In the genomic region with DNA sequence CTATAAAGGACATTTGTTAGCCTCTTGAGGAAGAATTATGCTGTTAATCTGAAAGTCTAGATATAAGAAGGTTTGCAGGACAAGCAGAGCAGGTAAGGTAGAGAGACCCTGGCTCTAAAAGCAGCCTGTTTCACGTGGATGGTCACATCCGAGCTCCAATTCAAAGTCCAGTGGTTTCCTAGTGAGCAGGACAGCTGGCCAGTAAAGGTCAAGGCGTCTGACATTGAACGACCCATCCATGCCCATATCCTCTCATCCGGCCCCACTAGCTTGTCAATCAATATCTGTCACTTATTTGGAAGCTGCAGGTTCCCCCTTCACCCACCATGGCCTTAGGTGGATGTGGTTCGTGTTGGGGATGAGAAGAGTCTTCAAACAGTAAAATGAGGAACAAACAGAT, we compare ENCODE assay signal across 19 mouse cellular contexts.
A peak's percentile ranks its signal among the peaks of the same experiment; 100 is the strongest.
DNase-seq lines count a peak whose midpoint lies in the region; ATAC-seq and TF ChIP-seq lines count a peak whose summit lies in the region.
"Had no signal": no experiment of that assay in that cellular context is flagged by ENCODE, and none has a peak within 500 bp of the region (broad histone marks: within the 10 kb centered on the region; RNA-seq: fewer than 3 reads in every experiment).

No protein-coding gene starts in this region.

- H3K4me3 ChIP-seq in ES-E14 (ENCODE audit: insufficient read depth in 1 of 2, low read depth in 1 of 2, low read length in 2 of 2, poor library complexity in 1 of 2, severe bottlenecking in 1 of 2) = no peak overlapping the region
- H3K4me3 ChIP-seq in forebrain, embryonic 15.5 days = no peak overlapping the region
- H3K4me3 ChIP-seq: left cerebral cortex, adult 2 months; limb, embryonic 13.5 days had no signal

- no peak overlapping the region for H3K9ac ChIP-seq in ES-E14 (ENCODE audit: insufficient read depth, low read depth, low read length, poor library complexity, severe bottlenecking)
- no peak overlapping the region for H3K9ac ChIP-seq in forebrain, embryonic 15.5 days (replicated peaks)
- H3K9ac ChIP-seq: limb, embryonic 13.5 days had no signal

- WGBS in forebrain, embryonic 15.5 days = 36% methylated on average over 6 of the region's 6 CpGs

- no peak for ATAC-seq in forebrain, embryonic 15.5 days (replicated peaks)

- H3K36me3 ChIP-seq in ES-E14 (ENCODE audit: control insufficient read depth, insufficient read depth, low read length, poor library complexity, severe bottlenecking) = peaks cover 11% of the 10 kb centered on the region; the same call in 1 of the 2 replicates
- no peaks in the 10 kb centered on the region for H3K36me3 ChIP-seq in forebrain, embryonic 15.5 days

- H3K4me1 ChIP-seq in ES-E14 (ENCODE audit: control insufficient read depth in 2 of 2, insufficient read depth in 2 of 2, low read length in 2 of 2, poor library complexity in 1 of 2) = peaks cover 11 to 18% of the 10 kb centered on the region in 2 experiments
- H3K4me1 ChIP-seq in forebrain, embryonic 15.5 days = peaks cover 54% of the 10 kb centered on the region

- 0 out of 2 replicates have a peak overlapping the region, but pooled peaks have one; percentile 20 for H3K4me2 ChIP-seq in forebrain, embryonic 15.5 days (replicated peaks)
- H3K4me2 ChIP-seq: heart, embryonic 11.5 days; limb, embryonic 13.5 days had no signal

- no peaks in the 10 kb centered on the region for H3K9me3 ChIP-seq in ES-E14 (ENCODE audit: control insufficient read depth, insufficient read depth, low read depth, low read length)
- H3K9me3 ChIP-seq in forebrain, embryonic 15.5 days = 0 out of 2 replicates have a peak, but pooled peaks cover 4% of the 10 kb centered on the region

- in situ Hi-C loops in ES-E14 (cut with MboI; ENCODE audit: low sequenced_read_pairs in 2 of 2, unreplicated experiment in 2 of 2) = no loop called here

- peak overlapping the region; percentile 69 for H3K27ac ChIP-seq in ES-E14 (ENCODE audit: insufficient read depth, low read depth, low read length, poor library complexity, severe bottlenecking)
- peak overlapping the region; percentile 88 for H3K27ac ChIP-seq in forebrain, embryonic 15.5 days (replicated peaks)
- H3K27ac ChIP-seq: left cerebral cortex, adult 2 months; limb, embryonic 13.5 days had no signal

- DNase-seq in kidney, adult 11 months = peak; percentile 67
- DNase-seq in kidney, postnatal 10 days = no peak
- DNase-seq in ES-E14 (ENCODE audit: low read depth, low spot score) = no peak
- peak; percentile 55 to 76 for DNase-seq in kidney, postnatal 25 days
- DNase-seq in lung, adult 18-20 months = no peak
- DNase-seq in ovary, postnatal 10 days (ENCODE audit: low spot score) = no peak
- DNase-seq in cerebellum, postnatal 4 days (ENCODE audit: low spot score in 2 of 2) = no peak
- DNase-seq: adrenal gland, postnatal 10 days; cerebellum, adult 9-10 months; embryo, embryonic 11 days; gastrocnemius, postnatal 25 days; heart, postnatal 4 days; lung, postnatal 4 days; spleen, adult 18-20 months; thymus, postnatal 25 days had no signal

- no peaks in the 10 kb centered on the region for H3K27me3 ChIP-seq in forebrain, embryonic 15.5 days
- H3K27me3 ChIP-seq: limb, embryonic 13.5 days had no signal

TF ChIP-seq in ES-E14, 5 proteins besides CTCF, POLR2A, EP300 and RAD21:
- no peak for TF ChIP-seq HCFC1 (IDR thresholded peaks at IDR 0.05; ENCODE audit: borderline replicate concordance, insufficient read depth, low read length)
- no peak for TF ChIP-seq CHD2 (IDR thresholded peaks at IDR 0.05; ENCODE audit: low read depth, low read length)
- no peak for TF ChIP-seq ZC3H11A (IDR thresholded peaks at IDR 0.05; ENCODE audit: borderline replicate concordance, low read depth, low read length)
- no peak for TF ChIP-seq MAFK (IDR thresholded peaks at IDR 0.05; ENCODE audit: insufficient read depth, low read depth, low read length)
- no peak for TF ChIP-seq ZNF384 (IDR thresholded peaks at IDR 0.05; ENCODE audit: low read depth, low read length)

Comparison
In these comparisons a context has a peak if more than half of its experiments do, and no peak if none do; other contexts are left out.
1. DNase-seq: peak in kidney, adult 11 months (single experiment) and kidney, postnatal 25 days (2 of 2); none in kidney, postnatal 10 days (single experiment), ES-E14 (single experiment), lung, adult 18-20 months (0 of 2), ovary, postnatal 10 days (single experiment) and cerebellum, postnatal 4 days (0 of 2).